Mouse (Mus musculus) lung, adult 2 months (tissue): ENCODE data around the gene Rbm12.

Experiments used
- CTCF ChIP-seq: fragments of 200-500 bp; IDR thresholded peaks from 2 replicates; pipeline ENCODE4 v1.5.1; 2011; ENCODE audit warnings: mild to moderate bottlenecking, low read length, control low read depth; ENCODE audit not compliant: insufficient read depth
- POLR2A ChIP-seq: fragments of 200-500 bp; IDR thresholded peaks from 2 replicates; pipeline ENCODE4 v1.6.1; 2011; ENCODE audit warnings: low read depth, mild to moderate bottlenecking, control low read depth, low read length, borderline replicate concordance; ENCODE audit errors: extremely low read depth

DNA sequence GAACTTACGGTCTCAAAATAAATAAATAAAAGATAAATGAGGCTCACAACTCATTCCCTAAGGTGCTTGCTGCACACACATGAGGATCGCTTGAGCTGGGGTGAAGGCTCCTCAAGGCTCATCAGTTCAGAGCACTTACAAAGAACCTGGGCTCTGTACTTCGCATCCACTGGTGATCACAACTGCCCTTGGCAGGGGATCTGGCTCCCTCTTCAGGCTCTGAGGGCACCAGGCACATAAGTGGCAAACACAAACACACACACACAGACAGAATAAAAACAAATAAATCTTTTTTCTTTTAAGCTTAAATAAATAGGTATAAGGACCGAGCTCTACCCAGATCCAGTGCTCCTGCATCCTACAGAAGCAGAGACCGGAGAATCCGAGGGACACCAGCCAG is 23.9 kb upstream of the Rbm12 start:
- peak; percentile 27; the same call in 1 of the 2 replicates for TF ChIP-seq CTCF
- TF ChIP-seq POLR2A, result no peak
